Mouse (Mus musculus): ENCODE results near the gene Fbxo34. TPM values are rescaled to one million over a fixed set of nuclear protein-coding genes. Genes with fewer than 3 reads are reported as not detected.

Fbxo34 gene
- polyA plus RNA-seq, 1 experiment: 33.1 TPM

DNA sequence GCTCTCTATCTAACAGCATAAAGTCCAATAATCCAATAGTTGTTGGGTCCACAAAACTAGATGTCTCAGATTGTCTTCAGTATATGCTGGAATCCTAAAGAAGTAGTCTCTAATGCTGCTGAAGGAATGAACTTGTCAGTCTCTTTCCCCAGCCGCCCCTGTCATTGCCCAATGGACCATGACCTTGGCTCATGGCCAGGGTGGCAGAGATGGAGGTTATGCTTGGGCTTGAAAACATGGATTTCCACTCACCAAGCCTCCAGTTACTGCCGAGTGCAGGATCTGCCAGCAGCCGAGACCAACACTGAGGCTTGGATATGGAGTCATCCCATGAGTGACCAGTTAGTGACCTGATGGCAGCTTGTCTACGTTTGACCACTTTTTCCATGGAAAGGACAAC lies 9.3 kb downstream of the Fbxo34 start:
- Histone ChIP-seq H3K36me3 (ENCODE audit: control insufficient read depth, insufficient read depth, low read length) (no peaks in the 10 kb centered on the region), H3K4me3 (ENCODE audit: low read depth, low read length) (no peak overlapping the region), H3K27me3 (ENCODE audit: control insufficient read depth, insufficient read depth, low read length) (no peaks in the 10 kb centered on the region), H3K4me1 (ENCODE audit: control insufficient read depth, insufficient read depth, insufficient read length, low read length) (no peaks in the 10 kb centered on the region), H3K27ac (ENCODE audit: insufficient read depth, low read depth, low read length) (no peak overlapping the region)
- no peak for TF ChIP-seq POLR2A (IDR thresholded peaks at IDR 0.05; ENCODE audit: low read depth, low read length)
- TF ChIP-seq CTCF (IDR thresholded peaks at IDR 0.05; ENCODE audit: extremely low read depth, insufficient read length, insufficient replicate concordance, low read depth, low read length): no peak
- 71% methylated on average over 4 of the region's 4 CpGs for WGBS

- Histone ChIP-seq H3K36me3 (ENCODE audit: control insufficient read depth, insufficient read depth, low read length) (no peaks in the 10 kb centered on the region), H3K4me3 (ENCODE audit: low read depth, low read length) (no peak overlapping the region), H3K27ac (ENCODE audit: insufficient read depth, low read depth, low read length) (no peak overlapping the region), H3K4me1 (ENCODE audit: control insufficient read depth, insufficient read depth, insufficient read length, low read length) (no peaks in the 10 kb centered on the region), H3K27me3 (ENCODE audit: control insufficient read depth, insufficient read depth, low read length) (peaks cover 4% of the 10 kb centered on the region; the same call in 1 of the 2 replicates)
- WGBS: 76% methylated on average over 8 of the region's 8 CpGs
- TF ChIP-seq POLR2A (IDR thresholded peaks at IDR 0.05; ENCODE audit: low read depth, low read length): no peak
- TF ChIP-seq CTCF (IDR thresholded peaks at IDR 0.05; ENCODE audit: extremely low read depth, insufficient read length, insufficient replicate concordance, low read depth, low read length): no peak
Observed at GRCm38 (mm10) chr14:47461997-47462396, 11.8 kb downstream of the Fbxo34 start.

DNA sequence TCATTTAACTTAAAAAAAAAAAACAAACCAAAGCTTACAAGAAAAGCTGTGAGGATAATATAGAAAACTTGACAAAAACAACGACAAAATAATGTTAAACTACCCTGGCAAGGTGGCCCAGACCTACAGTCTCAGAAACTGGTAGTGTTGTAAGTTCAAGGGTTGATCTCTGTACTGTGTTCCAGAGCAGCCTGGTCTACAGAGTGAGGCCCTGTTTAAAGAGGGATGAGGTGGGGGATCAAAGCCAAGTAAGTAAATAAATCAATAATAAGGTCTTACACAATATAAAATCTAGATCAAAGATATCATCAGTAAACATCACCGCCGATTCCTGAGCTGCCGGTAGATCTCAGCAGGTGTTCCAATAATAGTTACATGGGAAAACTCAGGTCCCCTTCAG lies 12.2 kb downstream of the Fbxo34 start:
- H3K36me3 ChIP-seq (ENCODE audit: control insufficient read depth, insufficient read depth, low read length): no peaks in the 10 kb centered on the region
- 33% methylated on average over 4 of the region's 4 CpGs for WGBS
- no peaks in the 10 kb centered on the region for H3K4me1 ChIP-seq (ENCODE audit: control insufficient read depth, insufficient read depth, insufficient read length, low read length)
- no peak overlapping the region for H3K4me3 ChIP-seq (ENCODE audit: low read depth, low read length)
- no peak overlapping the region for H3K27ac ChIP-seq (ENCODE audit: insufficient read depth, low read depth, low read length)
- H3K27me3 ChIP-seq (ENCODE audit: control insufficient read depth, insufficient read depth, low read length): peaks cover 4% of the 10 kb centered on the region; the same call in 1 of the 2 replicates
- TF ChIP-seq CTCF (IDR thresholded peaks at IDR 0.05; ENCODE audit: extremely low read depth, insufficient read length, insufficient replicate concordance, low read depth, low read length): no peak
- TF ChIP-seq POLR2A (IDR thresholded peaks at IDR 0.05; ENCODE audit: low read depth, low read length): no peak

- H3K27ac ChIP-seq (ENCODE audit: insufficient read depth, low read depth, low read length): no peak overlapping the region
- H3K4me3 ChIP-seq (ENCODE audit: low read depth, low read length): no peak overlapping the region
- no peak for TF ChIP-seq CTCF (IDR thresholded peaks at IDR 0.05; ENCODE audit: extremely low read depth, insufficient read length, insufficient replicate concordance, low read depth, low read length)
- TF ChIP-seq POLR2A (IDR thresholded peaks at IDR 0.05; ENCODE audit: low read depth, low read length): no peak
- H3K27me3 ChIP-seq (ENCODE audit: control insufficient read depth, insufficient read depth, low read length): peaks cover 4% of the 10 kb centered on the region; the same call in 1 of the 2 replicates
- 72% methylated on average over 9 of the region's 9 CpGs for WGBS
- no peaks in the 10 kb centered on the region for H3K4me1 ChIP-seq (ENCODE audit: control insufficient read depth, insufficient read depth, insufficient read length, low read length)
- H3K36me3 ChIP-seq (ENCODE audit: control insufficient read depth, insufficient read depth, low read length): no peaks in the 10 kb centered on the region
Observed at GRCm38 (mm10) chr14:47462877-47463460, 12.7 kb downstream of the Fbxo34 start.

GRCm38 (mm10) chr14:47464426-47464825 lies 14.2 kb downstream of the Fbxo34 start:
- 76% methylated on average over 10 of the region's 10 CpGs for WGBS
- Histone ChIP-seq H3K4me1 (ENCODE audit: control insufficient read depth, insufficient read depth, insufficient read length, low read length) (no peaks in the 10 kb centered on the region), H3K36me3 (ENCODE audit: control insufficient read depth, insufficient read depth, low read length) (no peaks in the 10 kb centered on the region), H3K27ac (ENCODE audit: insufficient read depth, low read depth, low read length) (no peak overlapping the region), H3K4me3 (ENCODE audit: low read depth, low read length) (no peak overlapping the region), H3K27me3 (ENCODE audit: control insufficient read depth, insufficient read depth, low read length) (peaks cover 4% of the 10 kb centered on the region; the same call in 1 of the 2 replicates)
- no peak for TF ChIP-seq CTCF (IDR thresholded peaks at IDR 0.05; ENCODE audit: extremely low read depth, insufficient read length, insufficient replicate concordance, low read depth, low read length)
- no peak for TF ChIP-seq POLR2A (IDR thresholded peaks at IDR 0.05; ENCODE audit: low read depth, low read length)

- Histone ChIP-seq H3K4me1 (ENCODE audit: control insufficient read depth, insufficient read depth, insufficient read length, low read length) (no peaks in the 10 kb centered on the region), H3K27ac (ENCODE audit: insufficient read depth, low read depth, low read length) (no peak overlapping the region), H3K4me3 (ENCODE audit: low read depth, low read length) (no peak overlapping the region), H3K27me3 (ENCODE audit: control insufficient read depth, insufficient read depth, low read length) (peaks cover 4% of the 10 kb centered on the region; the same call in 1 of the 2 replicates), H3K36me3 (ENCODE audit: control insufficient read depth, insufficient read depth, low read length) (no peaks in the 10 kb centered on the region)
- 42% methylated on average over 7 of the region's 7 CpGs for WGBS
- TF ChIP-seq CTCF (IDR thresholded peaks at IDR 0.05; ENCODE audit: extremely low read depth, insufficient read length, insufficient replicate concordance, low read depth, low read length) (no peak), POLR2A (IDR thresholded peaks at IDR 0.05; ENCODE audit: low read depth, low read length) (no peak)
Observed at GRCm38 (mm10) chr14:47465468-47466175, 15.4 kb downstream of the Fbxo34 start.

GRCm38 (mm10) chr14:47472359-47472742 lies 22.1 kb downstream of the Fbxo34 start:
- 1% methylated on average over 40 of the region's 40 CpGs for WGBS
- TF ChIP-seq POLR2A (IDR thresholded peaks at IDR 0.05; ENCODE audit: low read depth, low read length) (peak; percentile 92; the same call in 1 of the 2 replicates), CTCF (IDR thresholded peaks at IDR 0.05; ENCODE audit: extremely low read depth, insufficient read length, insufficient replicate concordance, low read depth, low read length) (peak; percentile 97)
- Histone ChIP-seq H3K27ac (ENCODE audit: insufficient read depth, low read depth, low read length) (peak overlapping the region; percentile 50), H3K36me3 (ENCODE audit: control insufficient read depth, insufficient read depth, low read length) (peaks cover 2% of the 10 kb centered on the region; the same call in 1 of the 2 replicates), H3K27me3 (ENCODE audit: control insufficient read depth, insufficient read depth, low read length) (no peaks in the 10 kb centered on the region), H3K4me3 (ENCODE audit: low read depth, low read length) (peak overlapping the region; percentile 81), H3K4me1 (ENCODE audit: control insufficient read depth, insufficient read depth, insufficient read length, low read length) (peaks cover 8% of the 10 kb centered on the region; the same call in 1 of the 2 replicates)

All from small intestine, adult 2 months (tissue).